Mouse (Mus musculus) lung, postnatal 0 days (tissue): ENCODE data around the gene Nupr1.

Experiments
- CTCF ChIP-seq: IDR thresholded peaks from 2 replicates; pipeline ENCODE4 v1.5.1; 2016; ENCODE audit warnings: antibody characterized with exemption, mild to moderate bottlenecking
- EP300 ChIP-seq: IDR thresholded peaks from 2 replicates; pipeline ENCODE4 v1.6.1; 2016; ENCODE audit warnings: antibody characterized with exemption, mild to moderate bottlenecking, control low read depth

- TF ChIP-seq CTCF, result no peak
- no peak for TF ChIP-seq EP300
Observed at GRCm38 (mm10) chr7:126644345-126644744, 13.7 kb upstream of the Nupr1 start.
